Mouse (Mus musculus) liver, postnatal 0 days (tissue): ENCODE results near the gene Tfcp2.

Source experiments
- CTCF ChIP-seq: sonication (generic); IDR thresholded peaks from 2 replicates; pipeline ENCODE4 v1.5.1; 2016; ENCODE audit warnings: antibody characterized with exemption, low read depth
- EP300 ChIP-seq: IDR thresholded peaks from 2 replicates; pipeline ENCODE4 v1.6.1; 2016; ENCODE audit warnings: antibody characterized with exemption, low read depth, mild to moderate bottlenecking

DNA sequence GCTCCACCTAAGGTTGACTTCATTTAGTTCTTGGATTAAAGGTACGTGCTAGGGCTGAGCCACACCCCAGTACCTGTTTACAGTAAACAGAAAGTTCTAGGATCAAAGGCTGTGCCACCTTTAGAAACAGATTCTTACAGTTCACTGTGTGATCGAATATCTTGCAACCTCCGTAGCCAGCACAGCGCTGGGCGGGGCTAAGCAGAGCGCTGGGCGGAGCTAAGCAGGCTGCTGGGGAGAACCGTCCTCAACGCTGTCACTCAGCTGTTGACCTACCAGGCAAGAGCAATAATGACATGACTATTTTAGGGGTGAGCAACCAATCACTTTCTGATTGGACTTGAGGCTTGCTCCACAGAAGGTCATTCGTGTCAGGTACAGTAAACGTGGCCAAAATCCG, 90.9 kb downstream of the Tfcp2 start:
- TF ChIP-seq CTCF: no peak
- no peak for TF ChIP-seq EP300
